Mouse (Mus musculus) liver, embryonic 13.5 days (tissue): Measurements from ENCODE around the gene Slc44a5. TPM values are rescaled to one million over a fixed set of nuclear protein-coding genes. Genes with fewer than 3 reads are reported as not detected.

Experiments
- polyA plus RNA-seq: library from polyadenylated mRNA; unstranded; fragments of >200 nt; fragmentation: Nextera tagmentation; extraction: Ambion mirVana; gene quantifications from 2 replicates; pipeline ENCODE4 v1.2.1, GENCODE M21; 2015

Slc44a5 gene
- polyA plus RNA-seq, 1 experiment from 2014 or later = 0.24 TPM

Other genes with a start within 250 kb of the Slc44a5 start
- gene St6galnac3, start 248.3 kb upstream of the Slc44a5 start, polyA plus RNA-seq = 8.3 and 9.6 TPM in 2 replicates
- 6.4 TPM in 2 replicates for gene Asb17, start 129.2 kb upstream of the Slc44a5 start, polyA plus RNA-seq
- gene Msh4, start 67.3 kb upstream of the Slc44a5 start, polyA plus RNA-seq = 0.06 and 0.10 TPM in 2 replicates
- 56.3 and 59.4 TPM in 2 replicates for gene Rabggtb, start 60.4 kb upstream of the Slc44a5 start, polyA plus RNA-seq
- 52.6 and 64.9 TPM in 2 replicates for gene Acadm, start 28.8 kb upstream of the Slc44a5 start, polyA plus RNA-seq